Mouse (Mus musculus) spleen, adult 2 months (tissue): ENCODE data around the gene Bmper. TPM values are rescaled to one million over a fixed set of nuclear protein-coding genes. Genes with fewer than 3 reads are reported as not detected.

Experiments
- DNase-seq, 2 experiments: peaks; one replicate each; pipeline versions ENCODE4 v3.0.0 to v3.0.0-alpha.2; 2012 to 2021; ENCODE audit warnings: low spot score in 2 of 2, low read depth in 1 of 2
- H3K27ac ChIP-seq: fragments of 200-500 bp; 2 replicates; pipeline ENCODE4 v1.5.1; 2012; ENCODE audit warnings: low read length, inconsistent platforms; ENCODE audit not compliant: insufficient read depth
- H3K27me3 ChIP-seq: fragments of 200-500 bp; 2 replicates; pipeline ENCODE4 v1.6.1; 2012; ENCODE audit warnings: mild to moderate bottlenecking, moderate library complexity, low read length, inconsistent platforms; ENCODE audit not compliant: control insufficient read depth, insufficient read depth
- H3K36me3 ChIP-seq: fragments of 200-500 bp; 2 replicates; pipeline ENCODE4 v1.6.1; 2012; ENCODE audit warnings: mild to moderate bottlenecking, low read length, inconsistent platforms; ENCODE audit not compliant: control insufficient read depth, insufficient read depth
- H3K4me1 ChIP-seq: fragments of 200-500 bp; 2 replicates; pipeline ENCODE4 v1.6.1; 2011; ENCODE audit warnings: inconsistent platforms; ENCODE audit not compliant: control insufficient read depth, insufficient read depth, insufficient read length
- H3K4me3 ChIP-seq: fragments of 200-500 bp; 2 replicates; pipeline ENCODE4 v1.5.1; 2011; ENCODE audit warnings: mild to moderate bottlenecking, inconsistent platforms; ENCODE audit not compliant: insufficient read depth, insufficient read length; ENCODE audit errors: extremely low read depth
- CTCF ChIP-seq: fragments of 200-500 bp; IDR thresholded peaks from 2 replicates; pipeline ENCODE4 v1.5.1; 2011; ENCODE audit warnings: mild to moderate bottlenecking, inconsistent platforms; ENCODE audit not compliant: insufficient read depth, insufficient read length, insufficient replicate concordance; ENCODE audit errors: extremely low read depth
- POLR2A ChIP-seq: fragments of 200-500 bp; IDR thresholded peaks from 2 replicates; pipeline ENCODE4 v1.6.1; 2011; ENCODE audit warnings: low read depth, low read length, inconsistent platforms
- WGBS: fragments of 180-500 bp; shearing (Covaris S2); methylation state at CpG from one replicate; pipeline ENCODE4 v1.1.7; 2018; 5-methylcytosine and 5-hydroxymethylcytosine counted together
- polyA plus RNA-seq: library from polyadenylated mRNA; depleted of rRNA; stranded (reverse); fragments of >200 nt; gene quantifications from 2 replicates; pipeline ENCODE4 v1.2.3, GENCODE M21; 2012

Gene Bmper
- polyA plus RNA-seq, 1 experiment = 0.44 TPM

- no peak for DNase-seq
- TF ChIP-seq CTCF (no peak), POLR2A (no peak)
- H3K4me3 ChIP-seq = no peak overlapping the region
Observed at GRCm38 (mm10) chr9:23436751-23437150, 213.9 kb downstream of the Bmper start.

GRCm38 (mm10) chr9:23438662-23439061 lies 215.8 kb downstream of the Bmper start:
- H3K4me1 ChIP-seq = no peaks in the 10 kb centered on the region
- TF ChIP-seq CTCF (no peak), POLR2A (no peak)
- WGBS = 92% methylated on average over 9 of the region's 9 CpGs

More at GRCm38 (mm10) chr9:23436751-23437150, 213.9 kb downstream of the Bmper start:
- 92% methylated on average over 6 of the region's 6 CpGs for WGBS
- H3K4me1 ChIP-seq = no peaks in the 10 kb centered on the region
- H3K27ac ChIP-seq = no peak overlapping the region
- no peaks in the 10 kb centered on the region for H3K36me3 ChIP-seq
- H3K27me3 ChIP-seq = no peaks in the 10 kb centered on the region

GRCm38 (mm10) chr9:23442168-23442567 lies 219.3 kb downstream of the Bmper start:
- Histone ChIP-seq H3K36me3 (no peaks in the 10 kb centered on the region), H3K27ac (no peak overlapping the region), H3K4me1 (no peaks in the 10 kb centered on the region), H3K4me3 (no peak overlapping the region), H3K27me3 (no peaks in the 10 kb centered on the region)
- DNase-seq = no peak
- TF ChIP-seq CTCF = no peak
- no peak for TF ChIP-seq POLR2A
- WGBS = 87% methylated on average over 5 of the region's 5 CpGs

More at GRCm38 (mm10) chr9:23438662-23439061, 215.8 kb downstream of the Bmper start:
- Histone ChIP-seq H3K27ac (no peak overlapping the region), H3K4me3 (no peak overlapping the region), H3K27me3 (no peaks in the 10 kb centered on the region), H3K36me3 (no peaks in the 10 kb centered on the region)
- DNase-seq = no peak

GRCm38 (mm10) chr9:23444975-23445374 lies 222.1 kb downstream of the Bmper start:
- no peak overlapping the region for H3K27ac ChIP-seq
- no peak for DNase-seq
- no peaks in the 10 kb centered on the region for H3K27me3 ChIP-seq
- WGBS = 88% methylated on average over 4 of the region's 4 CpGs
- no peaks in the 10 kb centered on the region for H3K4me1 ChIP-seq
- TF ChIP-seq CTCF (no peak), POLR2A (no peak)
- H3K36me3 ChIP-seq = no peaks in the 10 kb centered on the region
- no peak overlapping the region for H3K4me3 ChIP-seq

- no peak for DNase-seq
- Histone ChIP-seq H3K4me1 (no peaks in the 10 kb centered on the region), H3K27ac (no peak overlapping the region), H3K27me3 (no peaks in the 10 kb centered on the region), H3K36me3 (no peaks in the 10 kb centered on the region), H3K4me3 (no peak overlapping the region)
- 85% methylated on average over 7 of the region's 7 CpGs for WGBS
- TF ChIP-seq POLR2A = no peak
- no peak for TF ChIP-seq CTCF
Observed at GRCm38 (mm10) chr9:23447271-23447961, 224.5 kb downstream of the Bmper start.

- DNase-seq = no peak
- H3K4me3 ChIP-seq = no peak overlapping the region
- H3K36me3 ChIP-seq = no peaks in the 10 kb centered on the region
- H3K4me1 ChIP-seq = no peaks in the 10 kb centered on the region
- H3K27ac ChIP-seq = no peak overlapping the region
- TF ChIP-seq POLR2A = no peak
- TF ChIP-seq CTCF = no peak
- no peaks in the 10 kb centered on the region for H3K27me3 ChIP-seq
- WGBS = 80% methylated on average over 5 of the region's 5 CpGs
Observed at GRCm38 (mm10) chr9:23453309-23453708, 230.4 kb downstream of the Bmper start.

- no peak overlapping the region for H3K27ac ChIP-seq
- WGBS = 40% methylated on average over 3 of the region's 3 CpGs
- H3K4me1 ChIP-seq = no peaks in the 10 kb centered on the region
- DNase-seq = no peak
- no peaks in the 10 kb centered on the region for H3K36me3 ChIP-seq
- no peak for TF ChIP-seq POLR2A
- no peak for TF ChIP-seq CTCF
- H3K27me3 ChIP-seq = no peaks in the 10 kb centered on the region
- no peak overlapping the region for H3K4me3 ChIP-seq
Observed at GRCm38 (mm10) chr9:23457186-23457585, 234.3 kb downstream of the Bmper start.
